Mouse (Mus musculus): ENCODE results near the gene Nln. TPM values are rescaled to one million over a fixed set of nuclear protein-coding genes. Genes with fewer than 3 reads are reported as not detected.

The Nln gene
- polyA plus RNA-seq, 1 experiment from 2014 or later: 15.8 TPM

GRCm38 (mm10) chr13:104084600-104084999, 24.8 kb downstream of the Nln start:
- H3K9me3 ChIP-seq: no peaks in the 10 kb centered on the region
- no peaks in the 10 kb centered on the region for H3K27me3 ChIP-seq (ENCODE audit: insufficient read depth, poor library complexity, severe bottlenecking)
- WGBS: 85% methylated on average over 2 of the region's 2 CpGs
- H3K4me3 ChIP-seq: no peak overlapping the region
- no peaks in the 10 kb centered on the region for H3K36me3 ChIP-seq
- H3K4me1 ChIP-seq (replicated peaks): no peaks in the 10 kb centered on the region
- H3K27ac ChIP-seq: no peak overlapping the region
- DNase-seq (ENCODE audit: low spot score): no peak

DNA sequence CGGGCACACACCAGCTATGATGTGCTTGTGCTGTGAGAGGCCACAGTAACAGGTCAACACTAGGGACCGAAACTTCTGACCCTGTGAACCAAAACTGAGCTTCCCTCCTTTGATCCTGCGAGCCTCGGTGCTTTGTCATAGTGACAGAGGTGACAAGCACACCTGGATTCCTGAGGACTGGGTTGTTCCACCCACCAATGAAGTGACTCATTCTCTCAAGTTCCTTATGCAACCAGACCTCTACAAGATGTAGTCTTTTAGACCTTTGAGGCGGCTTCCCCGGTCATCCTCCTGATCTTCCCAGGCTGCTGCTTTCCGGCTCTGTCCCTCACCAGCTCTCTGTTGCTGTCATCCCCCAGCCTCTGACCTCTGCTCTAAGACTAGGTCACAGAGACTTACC, 26.9 kb downstream of the Nln start:
- no peaks in the 10 kb centered on the region for H3K36me3 ChIP-seq
- WGBS: 92% methylated on average over 7 of the region's 7 CpGs
- DNase-seq (ENCODE audit: low spot score): no peak

GRCm38 (mm10) chr13:104076993-104077392, 32.4 kb downstream of the Nln start:
- no peaks in the 10 kb centered on the region for H3K9me3 ChIP-seq
- DNase-seq (ENCODE audit: low spot score): no peak
- peaks cover 6% of the 10 kb centered on the region; the same call in 1 of the 2 replicates for H3K36me3 ChIP-seq
- no peaks in the 10 kb centered on the region for H3K4me1 ChIP-seq (replicated peaks)
- no peak overlapping the region for H3K27ac ChIP-seq
- H3K27me3 ChIP-seq (ENCODE audit: insufficient read depth, poor library complexity, severe bottlenecking): no peaks in the 10 kb centered on the region
- 91% methylated on average over 6 of the region's 6 CpGs for WGBS
- H3K4me3 ChIP-seq: no peak overlapping the region

More for the DNA sequence above, 26.9 kb downstream of the Nln start:
- Histone ChIP-seq H3K27ac (no peak overlapping the region), H3K9me3 (no peaks in the 10 kb centered on the region), H3K4me3 (no peak overlapping the region), H3K4me1 (replicated peaks) (no peaks in the 10 kb centered on the region), H3K27me3 (ENCODE audit: insufficient read depth, poor library complexity, severe bottlenecking) (no peaks in the 10 kb centered on the region)

GRCm38 (mm10) chr13:104074731-104075130, 34.7 kb downstream of the Nln start:
- DNase-seq (ENCODE audit: low spot score): no peak
- Histone ChIP-seq H3K9me3 (no peaks in the 10 kb centered on the region), H3K27me3 (ENCODE audit: insufficient read depth, poor library complexity, severe bottlenecking) (no peaks in the 10 kb centered on the region), H3K27ac (no peak overlapping the region), H3K4me3 (no peak overlapping the region), H3K4me1 (replicated peaks) (no peaks in the 10 kb centered on the region), H3K36me3 (peaks cover 10% of the 10 kb centered on the region; the same call in 1 of the 2 replicates)
- WGBS: 82% methylated on average over 10 of the region's 10 CpGs

DNA sequence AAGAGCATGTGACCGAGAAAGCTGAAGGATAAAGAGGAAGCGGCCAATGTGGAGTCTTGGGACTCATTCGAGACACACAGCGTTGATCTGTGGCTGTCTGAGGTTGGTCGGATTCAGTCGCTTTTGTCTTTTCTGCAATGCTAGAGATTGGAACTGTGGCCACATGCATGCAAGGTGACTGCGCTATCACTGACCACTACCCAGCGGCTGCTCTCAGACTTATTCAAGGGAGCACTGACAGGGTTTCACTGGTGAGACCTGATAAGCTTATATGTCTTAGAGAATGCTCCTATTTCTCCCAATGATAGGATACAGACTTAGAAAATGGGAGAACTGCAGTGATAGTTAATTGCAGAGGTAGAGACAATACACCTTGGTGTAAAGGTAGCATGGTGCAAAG, 35.2 kb downstream of the Nln start:
- DNase-seq (ENCODE audit: low spot score): no peak
- H3K27me3 ChIP-seq (ENCODE audit: insufficient read depth, poor library complexity, severe bottlenecking): no peaks in the 10 kb centered on the region
- WGBS: 96% methylated on average over 8 of the region's 8 CpGs
- no peaks in the 10 kb centered on the region for H3K9me3 ChIP-seq
- no peaks in the 10 kb centered on the region for H3K4me1 ChIP-seq (replicated peaks)
- no peak overlapping the region for H3K27ac ChIP-seq
- no peak overlapping the region for H3K4me3 ChIP-seq
- peaks cover 10% of the 10 kb centered on the region; the same call in 1 of the 2 replicates for H3K36me3 ChIP-seq

- 92% methylated on average over 9 of the region's 9 CpGs for WGBS
- Histone ChIP-seq H3K9me3 (no peaks in the 10 kb centered on the region), H3K4me1 (replicated peaks) (no peaks in the 10 kb centered on the region), H3K27ac (no peak overlapping the region), H3K27me3 (ENCODE audit: insufficient read depth, poor library complexity, severe bottlenecking) (no peaks in the 10 kb centered on the region), H3K36me3 (peaks cover 18% of the 10 kb centered on the region), H3K4me3 (no peak overlapping the region)
- no peak for DNase-seq (ENCODE audit: low spot score)
These were observed 37.1 kb downstream of the Nln start for GRCm38 (mm10) chr13:104072351-104072750.

DNA sequence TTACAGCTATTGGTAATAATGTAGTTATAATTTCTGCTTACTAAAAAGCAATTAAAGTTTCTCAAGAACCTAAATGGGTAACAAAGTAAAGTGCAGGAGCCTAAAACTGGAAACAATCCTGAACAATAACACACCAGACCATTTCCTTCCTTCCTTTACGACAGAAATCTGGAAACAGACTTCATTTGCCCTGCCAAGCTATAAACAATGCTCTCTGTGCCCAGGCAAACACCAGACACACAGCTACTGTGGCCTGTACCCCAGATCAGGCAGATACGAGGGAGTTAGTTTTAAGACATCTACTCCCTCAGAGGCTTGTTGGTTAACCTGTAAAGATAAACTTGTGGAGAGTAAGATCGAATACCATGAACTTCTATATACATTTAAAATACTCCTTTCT, 38.7 kb downstream of the Nln start:
- H3K27ac ChIP-seq: no peak overlapping the region
- H3K27me3 ChIP-seq (ENCODE audit: insufficient read depth, poor library complexity, severe bottlenecking): no peaks in the 10 kb centered on the region
- no peak for DNase-seq (ENCODE audit: low spot score)
- H3K36me3 ChIP-seq: peaks cover 18% of the 10 kb centered on the region
- no peaks in the 10 kb centered on the region for H3K4me1 ChIP-seq (replicated peaks)
- no peaks in the 10 kb centered on the region for H3K9me3 ChIP-seq
- WGBS: 87% methylated on average over 3 of the region's 3 CpGs
- no peak overlapping the region for H3K4me3 ChIP-seq

DNA sequence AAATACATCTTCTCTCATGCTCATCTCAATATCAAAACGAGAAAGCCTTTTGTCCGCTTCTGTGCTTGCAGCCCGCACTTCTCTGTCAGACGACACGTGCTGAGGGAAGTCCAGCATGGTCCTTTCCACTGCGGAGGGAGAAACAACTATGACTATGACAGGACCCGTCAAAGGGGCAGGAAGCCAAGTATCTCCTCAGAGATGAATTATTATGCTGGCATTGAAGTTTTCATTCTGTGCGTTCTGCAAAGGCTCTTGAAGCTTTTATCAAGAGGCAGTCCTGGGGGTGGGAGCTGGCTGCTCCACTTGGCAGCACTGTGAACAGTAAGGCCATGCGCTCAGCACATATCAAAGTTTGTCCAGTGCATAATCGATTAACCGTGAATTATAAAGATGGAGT, 40.2 kb downstream of the Nln start:
- WGBS: 94% methylated on average over 11 of the region's 11 CpGs
- Histone ChIP-seq H3K4me3 (no peak overlapping the region), H3K4me1 (replicated peaks) (no peaks in the 10 kb centered on the region), H3K9me3 (no peaks in the 10 kb centered on the region), H3K36me3 (peaks cover 18% of the 10 kb centered on the region), H3K27ac (no peak overlapping the region), H3K27me3 (ENCODE audit: insufficient read depth, poor library complexity, severe bottlenecking) (no peaks in the 10 kb centered on the region)
- no peak for DNase-seq (ENCODE audit: low spot score)

- Histone ChIP-seq H3K9me3 (no peaks in the 10 kb centered on the region), H3K36me3 (peaks cover 14% of the 10 kb centered on the region; the same call in 1 of the 2 replicates), H3K4me1 (replicated peaks) (peaks cover 16% of the 10 kb centered on the region), H3K27me3 (ENCODE audit: insufficient read depth, poor library complexity, severe bottlenecking) (no peaks in the 10 kb centered on the region), H3K27ac (no peak overlapping the region), H3K4me3 (no peak overlapping the region)
- DNase-seq (ENCODE audit: low spot score): no peak
- WGBS: 73% methylated on average over 2 of the region's 2 CpGs
These were observed 43.6 kb downstream of the Nln start for GRCm38 (mm10) chr13:104065649-104066347.

GRCm38 (mm10) chr13:104063061-104063460, 46.4 kb downstream of the Nln start:
- Histone ChIP-seq H3K4me1 (replicated peaks) (peaks cover 16% of the 10 kb centered on the region), H3K4me3 (no peak overlapping the region), H3K27me3 (ENCODE audit: insufficient read depth, poor library complexity, severe bottlenecking) (no peaks in the 10 kb centered on the region), H3K9me3 (no peaks in the 10 kb centered on the region), H3K36me3 (peaks cover 7% of the 10 kb centered on the region; the same call in 1 of the 2 replicates), H3K27ac (no peak overlapping the region)
- no peak for DNase-seq (ENCODE audit: low spot score)
- WGBS: 83% methylated on average over 9 of the region's 9 CpGs

GRCm38 (mm10) chr13:104061975-104062750, 47.3 kb downstream of the Nln start:
- WGBS: 78% methylated on average over 2 of the region's 2 CpGs
- Histone ChIP-seq H3K27me3 (ENCODE audit: insufficient read depth, poor library complexity, severe bottlenecking) (no peaks in the 10 kb centered on the region), H3K4me3 (no peak overlapping the region), H3K27ac (no peak overlapping the region), H3K36me3 (peaks cover 7% of the 10 kb centered on the region; the same call in 1 of the 2 replicates), H3K4me1 (replicated peaks) (peaks cover 16% of the 10 kb centered on the region), H3K9me3 (no peaks in the 10 kb centered on the region)
- no peak for DNase-seq (ENCODE audit: low spot score)

- H3K36me3 ChIP-seq: peaks cover 16% of the 10 kb centered on the region
- H3K4me3 ChIP-seq: no peak overlapping the region
- H3K27me3 ChIP-seq (ENCODE audit: insufficient read depth, poor library complexity, severe bottlenecking): no peaks in the 10 kb centered on the region
- no peaks in the 10 kb centered on the region for H3K9me3 ChIP-seq
- DNase-seq (ENCODE audit: low spot score): no peak
- peaks cover 16% of the 10 kb centered on the region for H3K4me1 ChIP-seq (replicated peaks)
- 85% methylated on average over 1 of the region's 1 CpGs for WGBS
- no peak overlapping the region for H3K27ac ChIP-seq
These were observed 49.2 kb downstream of the Nln start for GRCm38 (mm10) chr13:104060231-104060630.

- WGBS: 82% methylated on average over 4 of the region's 4 CpGs
- no peak for DNase-seq (ENCODE audit: low spot score)
- Histone ChIP-seq H3K4me3 (no peak overlapping the region), H3K9me3 (no peaks in the 10 kb centered on the region), H3K4me1 (replicated peaks) (peaks cover 16% of the 10 kb centered on the region), H3K36me3 (peaks cover 18% of the 10 kb centered on the region), H3K27ac (no peak overlapping the region), H3K27me3 (ENCODE audit: insufficient read depth, poor library complexity, severe bottlenecking) (no peaks in the 10 kb centered on the region)
These were observed 49.9 kb downstream of the Nln start for GRCm38 (mm10) chr13:104059536-104059935.
